Mouse (Mus musculus) telencephalon, adult 2 months (tissue): ENCODE results near the gene Per1.
A peak's percentile ranks its signal among the peaks of the same experiment; 100 is the strongest.

ENCODE experiments used
- DNase-seq: peaks from one replicate; pipeline ENCODE4 v3.0.0-alpha.2; 2011; ENCODE audit warnings: low read depth, low spot score

Gene Per1

DNA sequence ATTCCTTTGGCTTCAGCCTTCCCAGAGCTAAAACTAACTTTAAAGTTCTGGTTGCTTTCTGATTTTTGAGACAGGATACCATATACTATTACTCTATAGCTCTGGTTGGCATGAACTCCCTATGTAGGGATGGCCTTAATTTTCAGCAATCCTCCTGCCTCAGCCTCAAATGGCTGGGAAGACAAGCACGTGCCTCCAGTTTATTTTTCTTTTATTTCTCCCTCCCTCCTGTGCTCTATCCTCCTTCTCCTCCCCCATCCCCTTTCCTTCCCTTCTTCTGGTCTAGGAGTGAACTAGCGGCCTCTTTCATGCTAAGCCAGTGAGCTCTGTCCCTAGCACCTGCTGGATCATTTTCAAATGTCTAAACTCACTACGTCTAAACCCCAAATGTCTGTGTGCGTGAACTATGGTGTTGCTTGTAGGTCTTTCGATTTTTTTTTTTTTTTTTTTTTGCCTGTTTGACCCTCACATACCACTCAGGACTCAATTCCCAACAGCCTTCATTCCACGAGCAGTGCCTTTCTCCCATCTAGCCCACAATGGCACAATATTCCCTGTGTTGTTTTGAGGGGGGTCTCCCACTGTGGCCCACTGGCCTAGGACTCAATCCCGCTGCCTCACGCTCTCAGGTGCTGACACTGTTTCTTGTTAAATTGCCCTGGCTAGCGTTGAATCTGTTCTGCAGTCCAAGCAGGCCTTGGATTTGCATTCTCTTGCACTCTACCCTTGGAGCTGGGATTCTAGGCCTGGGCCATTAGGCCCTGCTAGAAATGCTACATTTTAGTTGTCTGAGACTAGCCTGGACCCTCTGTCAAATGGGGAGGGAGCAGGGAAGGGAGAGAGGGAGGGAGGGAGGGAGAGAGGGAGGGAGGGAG is 30.5 kb upstream of the Per1 start:
- DNase-seq, result no peak

- no peak for DNase-seq
Observed at GRCm38 (mm10) chr11:69065394-69065925, 29.6 kb upstream of the Per1 start.

GRCm38 (mm10) chr11:69066163-69066861 is 28.7 kb upstream of the Per1 start:
- no peak for DNase-seq

- peak; percentile 84 for DNase-seq
Observed at GRCm38 (mm10) chr11:69066956-69067355, 28.1 kb upstream of the Per1 start.

GRCm38 (mm10) chr11:69067601-69068000 is 27.4 kb upstream of the Per1 start:
- no peak for DNase-seq

DNA sequence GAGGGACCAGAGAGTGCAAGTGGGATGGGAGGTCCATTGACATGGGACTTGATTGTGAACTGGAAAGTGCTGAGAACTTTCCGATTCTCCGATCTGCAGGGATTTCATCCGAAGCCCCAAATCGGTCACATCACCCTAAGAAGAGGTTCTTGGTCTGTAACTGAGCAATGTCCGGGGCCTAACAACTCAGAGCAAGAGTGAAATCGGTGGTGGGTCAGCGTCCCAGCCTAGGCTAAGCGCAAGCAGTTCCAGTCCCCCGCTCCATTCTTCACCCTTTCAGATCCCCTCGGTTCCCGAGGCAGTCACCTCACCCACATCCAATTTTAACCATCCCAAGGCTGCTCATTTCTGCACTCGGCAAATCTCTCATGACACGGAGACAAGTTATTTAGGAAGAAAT is 24.9 kb upstream of the Per1 start:
- DNase-seq, result no peak

DNA sequence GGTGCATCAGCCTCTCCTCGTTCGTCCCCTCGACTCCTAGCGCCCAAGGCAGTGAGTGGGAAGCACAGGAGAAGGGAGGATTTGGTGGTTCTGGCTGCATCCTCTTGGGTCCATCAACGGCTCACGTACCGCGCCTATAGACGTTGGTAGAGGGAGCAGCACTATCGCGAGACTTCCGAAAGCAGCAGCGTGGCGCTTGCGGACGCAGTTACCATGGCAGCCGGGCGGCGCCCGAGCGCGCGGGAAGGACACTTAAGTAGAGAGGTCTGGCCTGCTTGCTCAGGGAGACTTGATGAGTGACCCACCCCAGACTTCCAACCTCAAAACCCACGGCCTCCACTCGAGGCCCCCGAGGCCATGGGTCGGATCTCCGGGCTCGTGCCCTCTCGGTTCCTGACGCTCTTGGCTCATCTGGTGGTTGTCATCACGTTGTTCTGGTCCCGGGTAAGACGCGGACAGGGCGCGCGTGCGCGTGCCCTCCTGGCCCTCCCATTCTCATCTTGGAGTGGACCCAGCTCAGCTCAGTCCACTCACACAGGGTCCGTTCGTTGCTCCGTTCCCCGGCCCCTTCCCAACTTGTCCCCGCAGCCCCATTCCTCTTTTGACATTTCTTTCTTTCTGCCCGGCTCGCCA is 24.3 kb upstream of the Per1 start, which contains the start of gene Tmem107:
Tmem107 (plus strand) TSS at position 217 of the 633 bp plus-strand sequence.
- DNase-seq, result peak; percentile 96

DNA sequence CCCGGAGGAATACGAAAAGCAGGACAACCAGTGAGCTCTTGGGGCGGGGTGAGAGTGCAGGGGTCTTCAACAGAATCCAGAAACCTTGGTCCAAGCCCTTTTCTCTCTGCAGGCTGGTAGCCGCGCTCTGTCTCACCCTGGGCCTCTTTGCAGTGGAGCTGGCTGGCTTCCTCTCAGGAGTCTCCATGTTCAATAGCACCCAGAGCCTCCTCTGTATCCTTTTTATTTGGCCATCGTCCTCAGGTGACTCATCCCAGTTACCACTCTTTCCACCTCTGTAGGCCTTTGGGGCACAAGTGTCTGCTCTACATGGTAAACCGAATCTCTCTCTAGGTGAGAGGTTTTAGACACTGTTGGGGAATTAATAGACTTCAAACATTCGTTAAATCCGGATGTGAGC is 23.8 kb upstream of the Per1 start:
- DNase-seq, result no peak

DNA sequence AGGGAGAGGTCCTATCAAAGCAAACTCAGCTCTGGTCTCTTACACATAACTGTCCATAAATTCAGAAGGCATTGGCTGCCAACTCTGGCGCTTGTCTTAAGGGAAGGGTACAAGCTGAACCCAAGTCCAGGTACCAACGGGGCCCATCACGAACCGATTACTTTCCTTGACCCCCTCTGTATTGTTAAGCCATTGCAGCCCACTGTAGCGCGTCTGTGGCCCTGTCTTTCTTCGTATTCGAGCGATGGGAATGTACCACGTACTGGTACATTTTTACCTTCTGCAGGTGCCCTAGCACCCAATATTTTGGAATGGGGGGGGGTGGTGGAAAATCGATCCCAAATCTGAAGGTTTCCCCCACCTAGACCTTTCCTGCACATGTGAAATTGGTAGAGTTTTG is 22.8 kb upstream of the Per1 start:
- DNase-seq, result no peak

DNA sequence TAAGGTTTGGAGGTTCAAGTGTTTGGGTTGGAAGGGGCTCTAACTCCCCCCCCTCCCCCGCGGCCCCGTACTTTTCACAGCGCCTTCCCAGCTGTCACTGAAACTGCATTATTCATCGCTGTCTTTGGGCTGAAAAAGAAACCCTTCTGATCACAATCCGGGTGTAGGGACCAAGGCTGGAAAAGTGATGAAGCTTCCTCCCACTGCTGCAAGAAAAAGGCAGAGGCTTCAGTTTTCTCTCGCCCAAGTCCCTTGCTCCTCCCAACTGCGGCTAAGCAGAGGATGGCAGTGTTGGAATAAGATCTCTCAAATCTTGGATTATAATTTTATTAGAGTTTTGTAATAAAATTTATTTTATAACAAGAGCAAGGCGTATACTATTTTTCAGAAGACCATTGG is 22.4 kb upstream of the Per1 start:
- DNase-seq, result no peak

- peak; percentile 97 for DNase-seq
Observed at GRCm38 (mm10) chr11:69073065-69073888, 21.7 kb upstream of the Per1 start.

GRCm38 (mm10) chr11:69073951-69074775 is 20.9 kb upstream of the Per1 start:
- DNase-seq, result peak; percentile 66

DNA sequence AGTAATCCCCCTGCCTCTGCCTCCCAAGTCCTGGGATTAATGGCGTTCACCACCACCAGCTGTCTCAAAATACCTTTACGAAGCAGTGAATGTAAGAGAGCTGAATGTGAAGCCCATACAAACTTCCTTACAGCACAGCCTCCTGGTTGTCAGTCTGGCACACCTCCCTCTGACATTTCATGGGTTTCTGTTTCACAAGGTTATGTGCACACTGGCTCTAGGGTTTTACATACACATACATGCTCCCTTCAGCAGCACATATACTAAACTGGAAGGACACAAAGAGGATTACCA is 20.3 kb upstream of the Per1 start:
- no peak for DNase-seq

- DNase-seq, result no peak
Observed at GRCm38 (mm10) chr11:69075764-69076479, 19.1 kb upstream of the Per1 start.

DNA sequence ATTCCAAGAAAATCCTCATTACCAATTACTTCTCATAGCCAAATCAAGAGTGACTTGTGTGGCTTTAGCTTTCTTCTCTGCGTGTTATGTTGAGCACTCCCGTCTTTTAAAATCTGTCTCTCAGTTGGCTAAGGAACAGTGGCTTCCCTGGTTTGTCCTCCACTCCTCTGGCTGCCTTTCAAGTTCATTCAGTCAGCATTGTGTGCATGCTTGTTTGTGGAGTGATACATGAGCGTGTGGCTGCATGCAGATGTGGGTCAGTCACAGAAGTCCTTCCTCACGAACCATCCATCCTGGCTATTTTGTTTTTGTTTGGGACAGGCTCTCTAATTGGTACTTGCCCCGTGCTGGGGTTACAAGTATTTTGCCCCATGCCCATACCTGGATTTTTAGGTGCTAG is 18.4 kb upstream of the Per1 start:
- DNase-seq, result no peak

- no peak for DNase-seq
Observed at GRCm38 (mm10) chr11:69077316-69077715, 17.7 kb upstream of the Per1 start.

DNA sequence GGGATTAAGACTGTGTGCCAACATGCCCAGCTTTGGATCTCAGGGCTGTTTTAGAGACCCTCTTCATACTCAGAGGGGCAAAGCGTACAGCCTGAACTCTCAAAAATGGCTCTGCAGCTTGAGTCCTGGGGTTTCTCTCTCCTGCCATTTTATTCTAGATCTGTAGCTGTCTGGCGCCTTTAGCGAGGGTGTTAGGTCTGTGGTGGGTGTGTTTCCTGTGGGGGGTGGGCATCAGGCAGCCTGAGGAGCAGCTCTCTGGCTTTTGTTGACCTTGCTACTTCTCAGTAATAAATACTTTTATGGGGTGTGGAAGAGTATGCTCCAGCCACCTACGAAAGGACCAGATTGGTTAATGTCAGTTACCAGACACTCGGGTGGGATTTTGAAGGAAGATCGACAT is 17.0 kb upstream of the Per1 start:
- DNase-seq, result no peak

GRCm38 (mm10) chr11:69078805-69079438 is 16.1 kb upstream of the Per1 start:
- DNase-seq, result no peak

- no peak for DNase-seq
Observed at GRCm38 (mm10) chr11:69080102-69080854, 14.7 kb upstream of the Per1 start.
